Comparison of ENCODE assay signal across 23 mouse cellular contexts in the genomic region with DNA sequence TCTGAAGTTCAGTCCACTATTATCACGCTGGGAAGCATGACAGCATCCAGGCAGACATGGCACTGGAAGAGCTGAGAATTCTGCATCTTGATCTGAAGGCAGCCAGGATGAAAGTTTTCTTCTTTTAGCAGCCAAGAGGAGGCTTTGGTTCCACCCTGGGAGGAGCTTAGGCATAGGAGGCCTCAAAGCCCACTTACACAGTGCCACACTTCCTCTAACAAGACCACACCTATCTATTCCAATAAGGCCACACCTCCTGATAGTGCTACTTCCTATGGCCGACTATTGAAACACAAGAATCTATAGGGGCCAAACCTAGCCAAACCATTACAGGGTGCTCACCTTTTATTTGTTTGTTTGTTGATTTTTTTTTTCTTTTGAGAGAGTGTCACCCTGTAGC. TPM values are rescaled to one million over a fixed set of nuclear protein-coding genes. Genes with fewer than 3 reads are reported as not detected.
DNase-seq lines count a peak whose midpoint lies in the region; ATAC-seq and TF ChIP-seq lines count a peak whose summit lies in the region.
"Had no signal": no experiment of that assay in that cellular context is flagged by ENCODE, and none has a peak within 500 bp of the region (broad histone marks: within the 10 kb centered on the region; RNA-seq: fewer than 3 reads in every experiment).

No protein-coding gene starts in this region.

- H3K9me3 ChIP-seq in G1E (replicated peaks) = no peaks in the 10 kb centered on the region
- H3K9me3 ChIP-seq: embryonic facial prominence, embryonic 10.5 days; forebrain, embryonic 13.5 days; heart, embryonic 13.5 days; hindbrain, embryonic 15.5 days had no signal

- no peak for TF ChIP-seq CTCF in G1E (IDR thresholded peaks at IDR 0.05; ENCODE audit: low read depth, low read length)

- peaks cover 14% of the 10 kb centered on the region for H3K27me3 ChIP-seq in G1E (ENCODE audit: insufficient read depth, low read length)
- H3K27me3 ChIP-seq: heart, embryonic 13.5 days had no signal

- peaks cover 34% of the 10 kb centered on the region for H3K4me1 ChIP-seq in G1E (ENCODE audit: insufficient read depth, low read depth, low read length)

- no peak overlapping the region for H3K4me3 ChIP-seq in G1E (ENCODE audit: low read depth, low read length)
- H3K4me3 ChIP-seq: embryonic facial prominence, embryonic 10.5 days; forebrain, embryonic 13.5 days; heart, embryonic 13.5 days; hindbrain, embryonic 15.5 days had no signal

- no peaks in the 10 kb centered on the region for H3K36me3 ChIP-seq in G1E (replicated peaks)
- H3K36me3 ChIP-seq: embryonic facial prominence, embryonic 10.5 days; heart, embryonic 13.5 days; hindbrain, embryonic 15.5 days had no signal

- ATAC-seq in G1E (ENCODE audit: extremely low read depth, insufficient number of reproducible peaks, low FRiP score, poor library complexity, severe bottlenecking) = peak; percentile 48; the same call in 1 of the 2 replicates
- ATAC-seq in granulocyte monocyte progenitor cell, adult 5-6 weeks (replicated peaks; ENCODE audit: poor library complexity, severe bottlenecking) = peak; percentile 33
- ATAC-seq: activated CD4-positive, CD25-positive, alpha-beta regulatory T cell, adult 4 months; forebrain, embryonic 13.5 days; forebrain, postnatal 0 days; inflammation-experienced regulatory T-cells, adult 6 months; intestine, postnatal 0 days had no signal

- DNase-seq in G1E (ENCODE audit: low spot score) (no peak), R1 (ENCODE audit: low read depth, low spot score) (peak; percentile 17)
- peak; percentile 13 for DNase-seq in naive thymus-derived CD4-positive, alpha-beta T cell, adult 2 months (ENCODE audit: low read depth)
- no peak for DNase-seq in gastrocnemius, postnatal 25 days
- DNase-seq in layer of hippocampus, adult 18-20 months (ENCODE audit: low spot score in 2 of 2) = no peak
- DNase-seq in kidney, adult 8-10 months = no peak
- DNase-seq in adrenal gland, adult 2 months = no peak
- DNase-seq: adrenal gland, postnatal 25 days; cerebellum, adult 11-12 months; cerebellum, adult 9-10 months; cerebellum, postnatal 25 days; forebrain, postnatal 0 days; gastrocnemius, postnatal 10 days; heart, postnatal 36 days; kidney, adult 9 months had no signal

RNA-seq across cellular contexts. Expression of gene Pygb, which starts 3.7 kb away (rescaled TPM):
- total RNA-seq in G1E (2014; fragmentation: Nextera tagmentation) (7.3 and 15.8 TPM in 2 replicates), G1E (2017) (18.6 and 21.0 TPM in 2 replicates)
- 7.9 and 10.6 TPM in 2 replicates for polyA plus RNA-seq in G1E (2012)
- total RNA-seq in granulocyte monocyte progenitor cell, adult 5-6 weeks (2014; fragmentation: Nextera tagmentation) = 18.3 and 18.9 TPM in 2 replicates
- 25.9 and 40.1 TPM in 2 replicates for total RNA-seq in granulocyte monocyte progenitor cell, adult 5-6 weeks (2017)
- 1 to 10 TPM; 4.0 to 7.7 TPM for total RNA-seq in gastrocnemius, postnatal 25 days (2021)
- total RNA-seq in layer of hippocampus, adult 18-20 months (2021) = 100 to 1,000 TPM; 210 to 214 TPM
- 10 to 100 TPM; 41.1 to 55.2 TPM for total RNA-seq in adrenal gland, adult 2 months (2021)
- polyA plus RNA-seq in adrenal gland, adult 2 months (2012; rRNA removed) = 28.5 and 37.3 TPM in 2 replicates

RNA-seq across cellular contexts. Expression of gene Entpd6, which starts 34.0 kb away (rescaled TPM):
- 8.4 and 10.3 TPM in 2 replicates for total RNA-seq in G1E (2014; fragmentation: Nextera tagmentation)
- 5.5 and 6.7 TPM in 2 replicates for total RNA-seq in G1E (2017)
- 25.2 and 27.5 TPM in 2 replicates for polyA plus RNA-seq in G1E (2012)
- total RNA-seq in granulocyte monocyte progenitor cell, adult 5-6 weeks (2014; fragmentation: Nextera tagmentation) = 15.8 and 17.0 TPM in 2 replicates
- total RNA-seq in granulocyte monocyte progenitor cell, adult 5-6 weeks (2017) = 14.7 and 15.6 TPM in 2 replicates
- 1 to 10 TPM; 7.1 to 8.4 TPM for total RNA-seq in gastrocnemius, postnatal 25 days (2021)
- total RNA-seq in layer of hippocampus, adult 18-20 months (2021) = 10 to 100 TPM; 68.1 to 69.5 TPM
- total RNA-seq in adrenal gland, adult 2 months (2021) = 10 to 100 TPM in 1 of 2 experiments, 1 to 10 TPM in 1; 9.9 to 11.5 TPM
- 13.3 and 21.0 TPM in 2 replicates for polyA plus RNA-seq in adrenal gland, adult 2 months (2012; rRNA removed)

Comparison
In these comparisons a context has a peak if more than half of its experiments do, and no peak if none do; other contexts are left out.
1. DNase-seq: peak in R1 (single experiment) and naive thymus-derived CD4-positive, alpha-beta T cell, adult 2 months (single experiment); none in G1E (single experiment), gastrocnemius, postnatal 25 days (single experiment), layer of hippocampus, adult 18-20 months (0 of 2), kidney, adult 8-10 months (0 of 2) and adrenal gland, adult 2 months (single experiment).